Mouse (Mus musculus) liver, embryonic 11.5 days (tissue): ENCODE results near the gene Podn. TPM values are rescaled to one million over a fixed set of nuclear protein-coding genes. Genes with fewer than 3 reads are reported as not detected.
A peak's percentile ranks its signal among the peaks of the same experiment; 100 is the strongest.
"Not testable (repeated sequence)": the region's sequence is repeated elsewhere in the genome, so short reads cannot be mapped to it uniquely, and the experiment has no call there.

ENCODE experiments used
- ATAC-seq: fragments of 200-750 bp; cut with Nextera tagmentation; replicated peaks from 2 replicates; pipeline ENCODE4 v1.8.0; 2017; ENCODE audit warnings: moderate number of reproducible peaks, mild to moderate bottlenecking, moderate TSS enrichment, moderate library complexity; ENCODE audit not compliant: low FRiP score
- DNase-seq: peaks from one replicate; pipeline ENCODE4 v3.0.0-alpha.2; 2017; ENCODE audit warnings: low spot score
- H3K27ac ChIP-seq: fragments of 300-500 bp; sonication (generic); 2 replicates; pipeline ENCODE4 v1.5.1; 2014; ENCODE audit warnings: mild to moderate bottlenecking, low read depth, low read length, control low read depth
- H3K27me3 ChIP-seq: fragments of 300-500 bp; sonication (generic); replicated peaks from 2 replicates; pipeline ENCODE4 v1.6.1; 2014; ENCODE audit warnings: low read length, mixed read lengths; ENCODE audit not compliant: control insufficient read depth, insufficient read depth
- H3K36me3 ChIP-seq: fragments of 300-500 bp; sonication (generic); 2 replicates; pipeline ENCODE4 v1.6.1; 2014; ENCODE audit warnings: mild to moderate bottlenecking, low read length, moderate library complexity, mixed read lengths; ENCODE audit not compliant: control insufficient read depth, insufficient read depth
- H3K4me1 ChIP-seq: fragments of 300-500 bp; sonication (generic); replicated peaks from 2 replicates; pipeline ENCODE4 v1.6.1; 2014; ENCODE audit warnings: low read length, mixed read lengths; ENCODE audit not compliant: control insufficient read depth, insufficient read depth
- H3K4me2 ChIP-seq: fragments of 300-500 bp; sonication (generic); 2 replicates; pipeline ENCODE4 v1.6.1; 2014; ENCODE audit warnings: mild to moderate bottlenecking, control low read depth, moderate library complexity
- H3K4me3 ChIP-seq: fragments of 300-500 bp; sonication (generic); 2 replicates; pipeline ENCODE4 v1.5.1; 2014; ENCODE audit warnings: low read depth, low read length, control low read depth
- H3K9ac ChIP-seq: fragments of 300-500 bp; sonication (generic); 2 replicates; pipeline ENCODE4 v1.6.1; 2014; ENCODE audit warnings: low read depth, low read length, control low read depth
- H3K9me3 ChIP-seq: fragments of 300-500 bp; sonication (generic); 2 replicates; pipeline ENCODE4 v1.6.1; 2016; ENCODE audit warnings: low read length, inconsistent platforms, mixed read lengths; ENCODE audit not compliant: control insufficient read depth
- WGBS: fragments of 180-500 bp; shearing (Covaris S2); extraction: QIAGEN DNeasy Blood & Tissue Kit; methylation state at CpG from one replicate; pipeline ENCODE4 v1.1.7; 2014; 5-methylcytosine and 5-hydroxymethylcytosine counted together
- polyA plus RNA-seq: library from polyadenylated mRNA; unstranded; fragments of >200 nt; fragmentation: Nextera tagmentation; extraction: Ambion mirVana; gene quantifications from 2 replicates; pipeline ENCODE4 v1.2.1, GENCODE M21; 2014

Gene Podn
- polyA plus RNA-seq, 1 experiment from 2014 or later: 0.92 TPM

GRCm38 (mm10) chr4:108083993-108084392 is 12.3 kb downstream of the Podn start:
- WGBS: 81% methylated on average over 2 of the region's 2 CpGs
- DNase-seq (no peak), ATAC-seq (no peak)
- Histone ChIP-seq H3K4me2 (no peak overlapping the region), H3K4me1 (peaks cover 4% of the 10 kb centered on the region; the same call in 1 of the 2 replicates), H3K4me3 (no peak overlapping the region), H3K36me3 (no peaks in the 10 kb centered on the region; the same call in 1 of the 2 replicates), H3K9ac (no peak overlapping the region), H3K27ac (no peak overlapping the region), H3K9me3 (no peaks in the 10 kb centered on the region), H3K27me3 (no peaks in the 10 kb centered on the region)

- no peak overlapping the region for H3K4me3 ChIP-seq
- H3K9ac ChIP-seq: no peak overlapping the region
- H3K27me3 ChIP-seq: no peaks in the 10 kb centered on the region
- ATAC-seq (no peak; the same call in 1 of the 2 replicates), DNase-seq (no peak)
- H3K27ac ChIP-seq: no peak overlapping the region
- H3K4me1 ChIP-seq: peaks cover 4% of the 10 kb centered on the region; the same call in 1 of the 2 replicates
- H3K4me2 ChIP-seq: no peak overlapping the region
- 77% methylated on average over 6 of the region's 6 CpGs for WGBS
- H3K36me3 ChIP-seq: no peaks in the 10 kb centered on the region; the same call in 1 of the 2 replicates
- no peaks in the 10 kb centered on the region for H3K9me3 ChIP-seq
Observed at GRCm38 (mm10) chr4:108083032-108083735, 13.1 kb downstream of the Podn start.

GRCm38 (mm10) chr4:108082401-108082806 is 13.8 kb downstream of the Podn start:
- H3K4me3 ChIP-seq: no peak overlapping the region
- no peaks in the 10 kb centered on the region; the same call in 1 of the 2 replicates for H3K36me3 ChIP-seq
- H3K9me3 ChIP-seq: no peaks in the 10 kb centered on the region
- DNase-seq (no peak), ATAC-seq (no peak)
- H3K9ac ChIP-seq: no peak overlapping the region
- no peak overlapping the region for H3K4me2 ChIP-seq
- WGBS: 72% methylated on average over 2 of the region's 2 CpGs
- no peak overlapping the region for H3K27ac ChIP-seq
- H3K27me3 ChIP-seq: no peaks in the 10 kb centered on the region
- peaks cover 4% of the 10 kb centered on the region; the same call in 1 of the 2 replicates for H3K4me1 ChIP-seq

- 82% methylated on average over 5 of the region's 5 CpGs for WGBS
- ATAC-seq: no peak
- Histone ChIP-seq H3K4me3 (no peak overlapping the region), H3K4me2 (no peak overlapping the region), H3K4me1 (peaks cover 4% of the 10 kb centered on the region; the same call in 1 of the 2 replicates), H3K9ac (no peak overlapping the region), H3K9me3 (no peaks in the 10 kb centered on the region), H3K27ac (no peak overlapping the region), H3K36me3 (no peaks in the 10 kb centered on the region), H3K27me3 (no peaks in the 10 kb centered on the region)
- DNase-seq: no peak
Observed at GRCm38 (mm10) chr4:108080876-108081275, 15.4 kb downstream of the Podn start.

GRCm38 (mm10) chr4:108079762-108080161 is 16.5 kb downstream of the Podn start:
- Histone ChIP-seq H3K36me3 (no peaks in the 10 kb centered on the region), H3K4me3 (no peak overlapping the region), H3K9ac (no peak overlapping the region), H3K27ac (no peak overlapping the region), H3K27me3 (no peaks in the 10 kb centered on the region), H3K9me3 (no peaks in the 10 kb centered on the region), H3K4me2 (no peak overlapping the region), H3K4me1 (peaks cover 4% of the 10 kb centered on the region; the same call in 1 of the 2 replicates)
- DNase-seq (no peak), ATAC-seq (no peak)
- 76% methylated on average over 2 of the region's 2 CpGs for WGBS

- not testable (repeated sequence) for H3K4me2 ChIP-seq, H3K4me1 ChIP-seq, H3K36me3 ChIP-seq, H3K9me3 ChIP-seq, ATAC-seq, H3K9ac ChIP-seq, H3K4me3 ChIP-seq, H3K27ac ChIP-seq, DNase-seq, H3K27me3 ChIP-seq
- 86% methylated on average over 15 of the region's 15 CpGs for WGBS
Observed at GRCm38 (mm10) chr4:108079191-108079590, 17.1 kb downstream of the Podn start.

- peaks cover 4% of the 10 kb centered on the region; the same call in 1 of the 2 replicates for H3K4me1 ChIP-seq
- no peaks in the 10 kb centered on the region for H3K36me3 ChIP-seq
- no peak overlapping the region for H3K9ac ChIP-seq
- no peak overlapping the region for H3K4me2 ChIP-seq
- ATAC-seq: no peak
- no peak overlapping the region for H3K4me3 ChIP-seq
- H3K27me3 ChIP-seq: no peaks in the 10 kb centered on the region
- peak; percentile 17 for DNase-seq
- no peak overlapping the region for H3K27ac ChIP-seq
- WGBS: 67% methylated on average over 3 of the region's 3 CpGs
- no peaks in the 10 kb centered on the region for H3K9me3 ChIP-seq
Observed at GRCm38 (mm10) chr4:108077224-108077955, 18.9 kb downstream of the Podn start.

- no peaks in the 10 kb centered on the region for H3K27me3 ChIP-seq
- 93% methylated on average over 3 of the region's 3 CpGs for WGBS
- ATAC-seq: no peak
Observed at GRCm38 (mm10) chr4:108074204-108074823, 21.9 kb downstream of the Podn start.

More at GRCm38 (mm10) chr4:108074204-108074823, 21.9 kb downstream of the Podn start:
- Histone ChIP-seq H3K4me2 (no peak overlapping the region), H3K4me1 (peaks cover 2% of the 10 kb centered on the region; the same call in 1 of the 2 replicates), H3K27ac (no peak overlapping the region), H3K9ac (no peak overlapping the region), H3K9me3 (no peaks in the 10 kb centered on the region), H3K36me3 (no peaks in the 10 kb centered on the region), H3K4me3 (no peak overlapping the region)
- no peak for DNase-seq
